Mouse (Mus musculus) kidney, embryonic 14.5 days (tissue): ENCODE data around the gene Ephb1. TPM values are rescaled to one million over a fixed set of nuclear protein-coding genes. Genes with fewer than 3 reads are reported as not detected.

Source experiments
- ATAC-seq: fragments of 200-750 bp; cut with Nextera tagmentation; 2 replicates; pipeline ENCODE4 v1.8.0; 2017; ENCODE audit warnings: moderate number of reproducible peaks, mild to moderate bottlenecking, moderate TSS enrichment, moderate library complexity; ENCODE audit not compliant: low FRiP score, low TSS enrichment
- H3K27ac ChIP-seq: fragments of 300-500 bp; sonication (generic); 2 replicates; pipeline ENCODE4 v1.5.1; 2014; ENCODE audit warnings: low read depth, mild to moderate bottlenecking, low read length, moderate library complexity, mixed read lengths
- H3K27me3 ChIP-seq: fragments of 300-500 bp; sonication (generic); 2 replicates; pipeline ENCODE4 v1.6.1; 2014; ENCODE audit warnings: mild to moderate bottlenecking, low read length; ENCODE audit not compliant: control insufficient read depth, insufficient read depth
- H3K36me3 ChIP-seq: fragments of 300-500 bp; sonication (generic); 2 replicates; pipeline ENCODE4 v1.6.1; 2014; ENCODE audit warnings: low read length, mixed read lengths; ENCODE audit not compliant: control insufficient read depth, insufficient read depth
- H3K4me1 ChIP-seq: fragments of 300-500 bp; sonication (generic); 2 replicates; pipeline ENCODE4 v1.6.1; 2014; ENCODE audit warnings: low read length, mixed read lengths; ENCODE audit not compliant: control insufficient read depth, insufficient read depth
- H3K4me2 ChIP-seq: fragments of 300-500 bp; sonication (generic); replicated peaks from 2 replicates; pipeline ENCODE4 v1.6.1; 2014; ENCODE audit warnings: low read depth, mild to moderate bottlenecking, low read length
- H3K4me3 ChIP-seq: fragments of 300-500 bp; sonication (generic); 2 replicates; pipeline ENCODE4 v1.5.1; 2014; ENCODE audit warnings: mild to moderate bottlenecking, low read length
- H3K9ac ChIP-seq: fragments of 300-500 bp; sonication (generic); 2 replicates; pipeline ENCODE4 v1.6.1; 2014; ENCODE audit warnings: low read depth, mild to moderate bottlenecking, low read length, moderate library complexity
- H3K9me3 ChIP-seq: fragments of 300-500 bp; sonication (generic); 2 replicates; pipeline ENCODE4 v1.6.1; 2016; ENCODE audit warnings: low read length; ENCODE audit not compliant: control insufficient read depth
- WGBS: fragments of 180-500 bp; shearing (Covaris S2); extraction: QIAGEN DNeasy Blood & Tissue Kit; methylation state at CpG from one replicate; pipeline ENCODE4 v1.1.7; 2014; 5-methylcytosine and 5-hydroxymethylcytosine counted together
- polyA plus RNA-seq: library from polyadenylated mRNA; unstranded; fragments of >200 nt; fragmentation: Nextera tagmentation; extraction: Ambion mirVana; gene quantifications from 2 replicates; pipeline ENCODE4 v1.2.1, GENCODE M21; 2014

Gene Ephb1
- 3.8 and 4.9 TPM in 2 replicates for polyA plus RNA-seq

GRCm38 (mm10) chr9:102354561-102354973 is at the start of gene Ephb1:
TSS of gene Ephb1 (minus strand) at chr9:102354693.
- Histone ChIP-seq H3K27ac (no peak within 1 kb of the TSS), H3K27me3 (peaks cover 62% of the 10 kb centered on the region), H3K9me3 (no peaks in the 10 kb centered on the region), H3K4me2 (peak within 1 kb of the TSS; percentile 95), H3K4me3 (peak within 1 kb of the TSS; percentile 57), H3K36me3 (no peaks in the 10 kb centered on the region), H3K4me1 (peaks cover 3% of the 10 kb centered on the region; the same call in 1 of the 2 replicates), H3K9ac (peak within 1 kb of the TSS; percentile 47)
- ATAC-seq, result peak; percentile 95
- WGBS, result 0% methylated on average over 22 of the region's 22 CpGs

GRCm38 (mm10) chr9:102403086-102404021 is 48.9 kb upstream of the Ephb1 start:
- Histone ChIP-seq H3K27me3 (0 out of 2 replicates have a peak, but pooled peaks cover 2% of the 10 kb centered on the region), H3K4me3 (no peak overlapping the region), H3K36me3 (no peaks in the 10 kb centered on the region), H3K9me3 (no peaks in the 10 kb centered on the region), H3K9ac (no peak overlapping the region), H3K4me1 (no peaks in the 10 kb centered on the region), H3K4me2 (no peak overlapping the region), H3K27ac (no peak overlapping the region)
- ATAC-seq, result 0 out of 2 replicates have a peak, but pooled peaks have one; percentile 49
- WGBS, result 30% methylated on average over 18 of the region's 18 CpGs

GRCm38 (mm10) chr9:102402671-102403070 is 48.2 kb upstream of the Ephb1 start:
- Histone ChIP-seq H3K27me3 (0 out of 2 replicates have a peak, but pooled peaks cover 2% of the 10 kb centered on the region), H3K4me2 (no peak overlapping the region), H3K4me3 (no peak overlapping the region), H3K9me3 (no peaks in the 10 kb centered on the region), H3K9ac (no peak overlapping the region), H3K4me1 (no peaks in the 10 kb centered on the region), H3K36me3 (no peaks in the 10 kb centered on the region), H3K27ac (no peak overlapping the region)
- 33% methylated on average over 3 of the region's 3 CpGs for WGBS
- ATAC-seq, result no peak

- Histone ChIP-seq H3K4me2 (no peak overlapping the region), H3K9me3 (no peaks in the 10 kb centered on the region), H3K27me3 (no peaks in the 10 kb centered on the region), H3K4me3 (no peak overlapping the region), H3K36me3 (no peaks in the 10 kb centered on the region), H3K4me1 (no peaks in the 10 kb centered on the region), H3K9ac (no peak overlapping the region), H3K27ac (no peak overlapping the region)
- 50% methylated on average over 8 of the region's 8 CpGs for WGBS
- ATAC-seq, result no peak
These were observed 33.8 kb upstream of the Ephb1 start for GRCm38 (mm10) chr9:102388266-102388665.

- Histone ChIP-seq H3K9ac (no peak overlapping the region), H3K36me3 (no peaks in the 10 kb centered on the region), H3K27me3 (no peaks in the 10 kb centered on the region), H3K27ac (no peak overlapping the region), H3K4me2 (no peak overlapping the region), H3K4me3 (no peak overlapping the region), H3K4me1 (no peaks in the 10 kb centered on the region), H3K9me3 (no peaks in the 10 kb centered on the region)
- ATAC-seq, result no peak
- 87% methylated on average over 9 of the region's 9 CpGs for WGBS
These were observed 32.3 kb upstream of the Ephb1 start for GRCm38 (mm10) chr9:102386816-102387215.

GRCm38 (mm10) chr9:102380235-102380634 is 25.7 kb upstream of the Ephb1 start:
- 97% methylated on average over 2 of the region's 2 CpGs for WGBS
- Histone ChIP-seq H3K27me3 (no peaks in the 10 kb centered on the region), H3K27ac (no peak overlapping the region), H3K9me3 (no peaks in the 10 kb centered on the region), H3K9ac (no peak overlapping the region), H3K4me2 (no peak overlapping the region), H3K36me3 (no peaks in the 10 kb centered on the region), H3K4me3 (no peak overlapping the region), H3K4me1 (no peaks in the 10 kb centered on the region)
- no peak for ATAC-seq

- Histone ChIP-seq H3K27ac (no peak overlapping the region), H3K27me3 (no peaks in the 10 kb centered on the region), H3K4me3 (no peak overlapping the region), H3K36me3 (no peaks in the 10 kb centered on the region), H3K9ac (no peak overlapping the region), H3K9me3 (no peaks in the 10 kb centered on the region), H3K4me2 (no peak overlapping the region), H3K4me1 (no peaks in the 10 kb centered on the region)
- ATAC-seq, result no peak
- WGBS, result 90% methylated on average over 5 of the region's 5 CpGs
These were observed 20.2 kb upstream of the Ephb1 start for GRCm38 (mm10) chr9:102374661-102375060.

- Histone ChIP-seq H3K9ac (no peak overlapping the region), H3K27me3 (no peaks in the 10 kb centered on the region), H3K4me3 (no peak overlapping the region), H3K4me1 (no peaks in the 10 kb centered on the region), H3K9me3 (no peaks in the 10 kb centered on the region), H3K36me3 (no peaks in the 10 kb centered on the region), H3K27ac (no peak overlapping the region), H3K4me2 (no peak overlapping the region)
- no peak for ATAC-seq
- WGBS, result 70% methylated on average over 5 of the region's 5 CpGs
These were observed 19.4 kb upstream of the Ephb1 start for GRCm38 (mm10) chr9:102373886-102374285.

- Histone ChIP-seq H3K4me2 (no peak overlapping the region), H3K9ac (no peak overlapping the region), H3K4me3 (no peak overlapping the region), H3K4me1 (no peaks in the 10 kb centered on the region), H3K27ac (no peak overlapping the region), H3K9me3 (no peaks in the 10 kb centered on the region), H3K36me3 (no peaks in the 10 kb centered on the region), H3K27me3 (no peaks in the 10 kb centered on the region)
- no peak for ATAC-seq
- 87% methylated on average over 3 of the region's 3 CpGs for WGBS
These were observed 17.4 kb upstream of the Ephb1 start for GRCm38 (mm10) chr9:102371936-102372335.
